Mouse (Mus musculus) monocyte, adult 5-6 weeks (primary cell): ENCODE data around the gene Fmnl2. TPM values are rescaled to one million over a fixed set of nuclear protein-coding genes. Genes with fewer than 3 reads are reported as not detected.

Experiments
- ATAC-seq: fragments of 153-309, 156-312 bp; replicated peaks from 2 replicates; pipeline ENCODE4 v1.8.0; 2017; ENCODE audit warnings: mild to moderate bottlenecking; ENCODE audit not compliant: low TSS enrichment, insufficient number of reproducible peaks, severe bottlenecking, poor library complexity, low FRiP score
- total RNA-seq: library from RNA; stranded (forward); fragments of 200-1000, 200-491, 200-594 nt; gene quantifications from 3 replicates; pipeline ENCODE4 v1.2.3, GENCODE M21; 2017

Gene Fmnl2
- total RNA-seq, 1 experiment from 2014 or later = 1.4 TPM

- peak; percentile 51 for ATAC-seq
Observed at GRCm38 (mm10) chr2:52943644-52944423, 86.2 kb downstream of the Fmnl2 start.

DNA sequence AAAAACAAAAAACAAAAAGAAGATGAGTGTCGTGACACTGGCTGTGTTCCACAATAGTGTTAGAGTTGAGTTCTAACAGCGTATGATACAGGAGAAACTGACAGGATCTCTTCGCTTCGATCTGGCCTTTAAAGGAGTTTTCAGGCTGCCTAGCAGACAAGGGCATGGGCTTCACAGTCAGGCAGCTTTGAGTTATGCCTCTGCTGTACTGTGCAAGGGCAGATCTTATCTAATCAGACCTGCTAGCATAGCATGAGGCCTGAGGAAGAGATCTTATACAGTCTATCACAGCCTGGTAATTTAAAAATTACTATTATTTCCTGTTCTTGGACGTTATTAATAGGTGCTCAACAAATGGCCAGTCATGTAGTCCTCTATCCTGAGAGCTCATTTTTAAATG lies 86.9 kb downstream of the Fmnl2 start:
- no peak for ATAC-seq

DNA sequence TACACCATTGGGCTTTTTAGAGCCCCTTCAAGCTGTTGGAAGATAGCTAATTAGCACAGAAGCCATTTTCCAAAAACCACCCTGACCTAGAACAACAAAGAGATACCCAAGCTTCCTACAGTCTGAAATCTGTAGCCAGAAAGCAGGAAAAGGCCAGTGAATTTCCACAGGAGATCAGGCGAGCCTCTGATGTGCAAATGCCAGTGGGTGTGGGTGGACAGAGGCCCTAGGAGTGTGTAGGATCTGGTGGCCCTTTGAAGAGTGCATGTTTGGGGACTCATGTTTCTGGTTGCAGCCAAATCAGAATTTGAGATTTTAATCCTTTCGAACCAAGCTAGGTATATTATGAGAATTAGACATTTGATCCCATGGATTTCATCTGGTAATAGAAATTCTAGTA lies 88.4 kb downstream of the Fmnl2 start:
- ATAC-seq = no peak

GRCm38 (mm10) chr2:52946524-52947186 lies 89.0 kb downstream of the Fmnl2 start:
- no peak for ATAC-seq

DNA sequence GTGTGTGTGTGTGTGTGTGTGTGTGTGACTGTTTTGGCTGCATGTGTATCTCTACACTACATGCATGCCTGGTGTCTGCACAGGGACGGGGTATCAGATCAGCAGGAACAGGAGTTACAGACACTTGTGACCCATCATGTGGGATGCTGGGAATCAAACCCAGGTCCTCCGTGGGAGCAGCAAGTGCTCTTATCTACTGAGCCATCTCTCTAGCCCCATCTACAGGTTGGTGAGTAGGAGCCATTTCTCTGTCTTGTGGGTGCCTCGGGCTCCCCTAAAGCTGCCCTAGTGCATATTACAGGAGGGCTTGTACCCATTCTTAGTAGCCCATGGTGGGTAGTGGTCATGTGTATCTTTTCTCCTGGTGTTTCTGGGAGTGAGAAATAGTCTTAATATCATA lies 90.7 kb downstream of the Fmnl2 start:
- no peak for ATAC-seq

- ATAC-seq = no peak
Observed at GRCm38 (mm10) chr2:52949556-52949955, 91.9 kb downstream of the Fmnl2 start.

GRCm38 (mm10) chr2:52950226-52950625 lies 92.6 kb downstream of the Fmnl2 start:
- ATAC-seq = no peak

DNA sequence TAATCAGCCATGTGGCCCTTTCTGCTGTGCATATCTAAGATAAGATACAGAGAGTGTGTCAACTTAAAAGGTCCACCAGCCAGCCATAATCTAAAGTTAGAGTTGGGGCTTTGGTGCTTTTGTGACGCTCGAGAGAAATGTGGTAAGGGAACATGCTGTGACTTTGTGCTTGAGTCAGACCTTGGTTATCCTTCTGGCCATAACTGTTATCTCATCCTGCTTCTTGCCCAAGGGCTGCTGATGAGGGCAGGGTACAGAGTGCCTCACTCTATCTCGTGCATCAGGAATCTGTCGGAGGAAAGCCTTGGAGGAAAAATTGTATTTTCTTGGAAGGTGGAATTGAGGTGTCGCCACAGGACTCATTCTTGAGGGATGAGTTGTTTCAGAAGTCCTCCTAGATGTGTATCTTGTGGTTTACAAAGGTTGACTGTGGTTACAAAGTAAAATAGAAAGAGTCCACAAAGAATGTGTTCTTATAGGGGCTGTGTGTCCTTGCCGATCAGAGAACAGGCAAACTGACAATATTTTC lies 94.6 kb downstream of the Fmnl2 start:
- ATAC-seq = no peak

GRCm38 (mm10) chr2:52955090-52955489 lies 97.4 kb downstream of the Fmnl2 start:
- peak; percentile 96 for ATAC-seq

- 0 out of 2 replicates have a peak, but pooled peaks have one; percentile 16 for ATAC-seq
Observed at GRCm38 (mm10) chr2:52955831-52956230, 98.2 kb downstream of the Fmnl2 start.

- ATAC-seq = no peak
Observed at GRCm38 (mm10) chr2:52957771-52958534, 100.3 kb downstream of the Fmnl2 start.

DNA sequence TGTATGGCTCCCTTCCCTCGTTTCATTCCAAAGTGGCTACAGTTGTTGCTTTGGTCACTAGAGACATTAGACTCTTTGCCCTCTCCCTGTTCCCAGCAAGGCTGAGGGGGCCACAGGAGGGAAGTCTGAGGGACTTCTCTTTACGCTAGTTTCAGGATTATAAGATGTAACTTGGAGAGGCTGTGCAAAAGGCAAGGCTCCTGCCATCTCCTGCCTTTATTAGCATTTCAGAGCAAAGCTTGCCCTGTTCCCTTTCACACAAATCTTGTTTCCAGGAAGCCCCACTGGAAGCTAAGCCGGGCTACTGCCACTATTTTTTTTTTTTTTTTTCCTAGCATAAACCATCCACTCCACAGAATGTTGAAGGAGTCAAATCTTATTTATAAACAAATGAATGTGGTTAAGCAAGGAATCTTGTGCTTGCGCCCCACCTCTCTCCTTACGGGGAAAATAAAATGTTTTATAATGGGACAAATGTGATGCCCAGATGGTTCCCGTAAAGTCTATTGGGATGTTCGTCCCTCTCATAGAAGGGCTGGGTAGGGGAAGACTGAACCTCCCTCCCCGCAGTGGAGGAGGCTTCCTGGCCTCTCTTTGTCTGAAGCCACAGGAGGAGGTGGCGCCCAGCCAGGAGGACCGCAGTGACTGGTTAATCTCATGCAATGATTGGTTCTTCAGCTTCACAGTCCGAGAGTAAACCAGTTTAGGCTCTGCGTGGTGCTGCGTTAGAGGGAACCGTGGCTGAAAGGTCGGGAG lies 101.1 kb downstream of the Fmnl2 start:
- peak; percentile 24 for ATAC-seq

DNA sequence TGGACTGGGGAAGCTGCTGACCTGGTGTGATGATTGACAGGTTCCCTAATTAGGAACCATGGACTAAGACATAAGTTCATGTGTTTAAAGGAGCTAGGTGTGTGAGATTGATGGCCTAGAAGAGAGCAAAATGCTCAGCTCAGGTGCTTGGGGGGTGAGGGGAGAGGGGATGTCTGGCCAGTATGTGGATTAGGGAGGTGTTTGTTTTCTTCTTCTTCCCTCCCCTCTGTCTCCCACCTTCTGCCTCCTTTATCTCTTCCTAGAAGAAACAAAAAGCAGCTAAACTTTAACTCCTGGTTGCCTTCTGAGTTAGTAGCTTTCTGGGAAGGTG lies 101.6 kb downstream of the Fmnl2 start:
- no peak for ATAC-seq

DNA sequence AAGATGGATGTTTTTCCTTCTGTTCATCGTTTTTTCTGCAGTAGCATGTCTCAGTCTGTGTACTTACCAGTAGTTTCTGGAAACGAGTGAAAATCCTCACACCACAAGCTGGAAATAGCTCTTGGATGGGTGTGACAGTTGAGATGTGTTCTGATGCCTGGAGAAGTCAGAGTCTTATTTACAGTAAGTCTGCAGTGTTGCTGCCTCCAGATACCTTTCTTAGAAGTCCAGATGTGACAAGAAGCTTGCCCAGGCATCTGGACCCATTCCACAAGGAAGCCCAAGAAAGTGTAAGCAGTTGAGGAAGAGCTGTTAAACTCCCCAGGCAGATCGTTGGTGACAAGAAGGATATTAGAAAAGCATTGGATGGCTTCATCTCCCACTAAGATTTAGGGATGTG lies 102.3 kb downstream of the Fmnl2 start:
- no peak for ATAC-seq

DNA sequence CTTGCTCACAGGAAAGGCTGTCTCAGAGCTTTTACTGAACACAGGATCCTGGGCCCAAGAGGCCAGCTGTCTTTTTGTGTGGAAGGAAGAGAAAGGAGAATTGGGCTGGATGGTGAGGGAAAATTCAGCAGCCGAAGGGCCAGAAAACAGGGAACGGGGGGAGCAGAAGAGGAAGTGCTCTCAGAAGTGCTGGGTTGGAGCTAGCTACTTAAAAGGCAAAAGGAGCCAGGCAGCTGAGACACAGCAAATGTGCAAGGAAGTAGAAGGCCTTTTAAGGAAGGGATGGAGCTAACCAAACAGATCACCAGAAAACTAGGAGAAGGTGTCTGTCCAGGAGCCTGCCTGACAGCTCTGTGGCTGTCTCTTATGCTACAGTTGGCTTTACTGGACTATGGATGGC lies 103.0 kb downstream of the Fmnl2 start:
- ATAC-seq = no peak

GRCm38 (mm10) chr2:52963439-52963838 lies 105.8 kb downstream of the Fmnl2 start:
- ATAC-seq = no peak

DNA sequence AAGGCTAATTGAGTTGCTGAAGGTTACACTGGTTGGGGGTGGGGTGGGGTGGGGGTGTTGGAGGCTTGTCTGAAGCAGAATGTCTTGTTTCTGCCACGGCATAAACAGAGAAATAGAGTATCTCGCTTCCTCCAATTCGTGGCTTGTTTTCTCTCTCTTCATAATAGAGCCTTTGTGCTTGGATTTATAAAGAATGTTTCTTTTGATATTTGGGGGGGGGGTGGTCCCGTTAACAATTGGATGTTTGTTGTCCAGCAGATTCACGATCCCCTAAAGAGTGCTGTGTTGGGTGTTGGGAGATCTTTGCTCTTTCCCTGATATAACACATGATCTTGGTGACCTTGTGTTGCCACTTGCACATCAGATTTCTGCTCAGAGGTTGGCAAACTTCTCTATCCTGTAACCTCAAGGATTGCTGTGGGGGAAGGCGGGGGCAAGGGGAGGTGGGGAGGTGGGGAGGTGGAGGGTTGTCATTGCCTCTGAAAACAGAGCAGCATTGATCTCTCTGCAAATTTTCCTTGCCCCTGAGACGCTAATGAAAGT lies 106.8 kb downstream of the Fmnl2 start:
- no peak for ATAC-seq

DNA sequence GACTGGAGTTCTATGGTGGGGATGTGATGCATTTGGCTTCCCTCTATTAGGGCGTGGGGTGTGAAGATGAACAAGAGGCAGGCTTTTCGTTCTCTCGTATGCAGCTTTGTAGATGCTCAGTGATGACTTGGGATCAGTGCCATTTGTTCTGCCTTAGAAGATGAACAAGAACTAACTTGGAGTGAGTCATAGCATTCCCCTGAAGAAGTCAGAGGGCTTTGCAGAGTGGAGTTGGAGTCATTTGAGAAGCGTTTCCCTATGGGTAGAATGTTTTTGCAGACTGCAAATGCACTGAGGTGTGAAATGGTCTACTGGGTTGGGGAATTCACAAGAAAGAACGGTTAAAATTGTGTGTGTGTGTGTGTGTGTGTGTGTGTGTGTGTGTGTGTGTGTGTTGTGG lies 108.6 kb downstream of the Fmnl2 start:
- no peak for ATAC-seq
